Mouse (Mus musculus) lung, postnatal 4 days (tissue): ENCODE measurements around the gene B4galt7.
A peak's percentile ranks its signal among the peaks of the same experiment; 100 is the strongest.
"Not testable (repeated sequence)": the region's sequence is repeated elsewhere in the genome, so short reads cannot be mapped to it uniquely, and the experiment has no call there.

ENCODE experiments used
- DNase-seq, 2 experiments: peaks; one replicate each; pipeline ENCODE4 v3.0.0; 2021

Gene B4galt7

DNA sequence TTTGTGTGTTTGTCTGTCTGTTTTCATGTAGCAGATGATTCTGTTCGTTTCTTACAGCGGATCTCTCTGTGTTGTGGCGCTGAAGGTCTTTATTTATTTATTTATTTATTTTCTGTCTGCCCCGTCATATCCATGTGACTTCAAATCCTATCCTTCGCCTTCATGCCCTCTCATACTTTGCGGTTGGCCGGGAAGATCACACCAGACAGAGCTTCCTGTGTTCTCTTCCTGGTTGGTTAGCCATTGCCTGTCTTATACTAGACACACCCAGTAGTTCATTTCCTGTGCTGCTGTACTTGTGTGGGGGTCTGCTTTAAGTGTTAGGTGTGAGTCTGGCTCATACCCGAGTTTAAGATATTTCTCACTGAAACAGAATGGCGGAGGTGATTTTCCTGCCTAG is 961 bp downstream of the B4galt7 start:
- peak; percentile 23 to 51 for DNase-seq

DNA sequence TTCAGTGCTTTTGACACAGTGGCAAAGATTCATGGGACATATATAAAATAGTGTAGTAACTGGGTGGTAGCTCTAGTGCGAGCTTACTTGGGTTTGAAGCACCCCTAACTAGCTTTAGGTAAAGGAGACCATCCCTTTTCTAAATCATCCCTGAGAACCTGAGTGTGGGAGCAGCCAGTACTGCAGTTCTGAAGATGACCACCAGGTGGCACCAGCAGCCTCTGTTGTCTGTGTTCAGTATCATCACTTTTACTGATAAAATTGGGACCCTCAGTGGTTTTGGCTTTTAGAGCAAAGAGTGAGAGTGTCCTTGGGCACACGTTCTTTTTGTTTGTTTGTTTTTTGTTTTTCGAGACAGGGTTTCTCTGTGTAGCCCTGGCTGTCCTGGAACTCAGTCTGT is 1.9 kb downstream of the B4galt7 start:
- DNase-seq = peak; percentile 70 to 86

DNA sequence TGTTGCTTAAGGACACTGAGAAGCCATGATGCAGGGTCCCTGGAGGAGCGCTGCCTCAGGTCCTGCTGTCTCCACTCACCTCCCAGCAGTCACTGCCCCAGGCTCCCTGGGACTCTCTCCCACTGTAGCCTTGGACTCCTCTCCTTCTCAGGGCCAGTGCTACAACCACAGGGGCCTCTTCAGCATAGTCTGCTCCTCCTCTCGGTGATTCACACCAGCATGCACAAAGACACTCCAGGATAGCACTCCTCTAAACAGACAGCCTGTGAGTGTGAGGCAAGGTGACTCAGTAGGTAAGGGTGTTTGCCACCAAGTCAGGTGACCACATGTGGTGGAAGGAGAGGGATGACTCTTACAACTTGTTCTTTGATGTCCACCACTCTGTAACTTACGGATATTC is 4.9 kb downstream of the B4galt7 start:
- no peak for DNase-seq

DNA sequence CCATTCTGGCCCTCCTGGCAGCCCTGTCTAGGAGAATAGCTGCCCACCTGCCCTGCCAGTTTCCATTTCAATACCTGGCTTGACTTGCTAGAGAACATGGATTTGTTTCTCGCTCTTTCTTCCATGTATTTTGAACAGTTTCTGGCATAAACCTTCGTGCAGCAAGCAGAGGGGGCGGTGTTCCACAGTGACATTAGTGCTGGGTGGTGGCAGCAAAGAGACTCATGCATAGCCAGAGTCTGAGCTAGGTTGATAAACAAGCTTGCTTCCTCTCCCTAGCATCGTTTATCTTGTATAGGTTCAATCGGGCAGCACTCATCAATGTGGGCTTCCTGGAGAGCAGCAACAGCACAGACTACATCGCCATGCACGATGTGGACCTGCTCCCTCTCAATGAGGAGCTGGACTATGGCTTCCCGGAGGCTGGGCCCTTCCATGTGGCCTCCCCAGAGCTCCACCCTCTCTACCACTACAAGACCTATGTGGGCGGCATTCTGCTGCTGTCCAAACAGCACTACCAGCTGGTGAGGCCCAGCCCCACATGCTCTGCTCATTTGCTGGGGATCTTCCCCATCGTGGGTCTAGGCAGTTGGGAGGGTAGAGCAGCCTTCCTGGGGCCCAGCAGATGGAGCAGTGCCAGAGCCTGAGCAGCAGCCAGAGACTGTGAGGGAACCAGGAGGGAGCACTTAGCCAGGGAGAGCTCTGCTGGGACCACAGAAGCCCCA is 7.4 kb downstream of the B4galt7 start:
- DNase-seq = no peak

DNA sequence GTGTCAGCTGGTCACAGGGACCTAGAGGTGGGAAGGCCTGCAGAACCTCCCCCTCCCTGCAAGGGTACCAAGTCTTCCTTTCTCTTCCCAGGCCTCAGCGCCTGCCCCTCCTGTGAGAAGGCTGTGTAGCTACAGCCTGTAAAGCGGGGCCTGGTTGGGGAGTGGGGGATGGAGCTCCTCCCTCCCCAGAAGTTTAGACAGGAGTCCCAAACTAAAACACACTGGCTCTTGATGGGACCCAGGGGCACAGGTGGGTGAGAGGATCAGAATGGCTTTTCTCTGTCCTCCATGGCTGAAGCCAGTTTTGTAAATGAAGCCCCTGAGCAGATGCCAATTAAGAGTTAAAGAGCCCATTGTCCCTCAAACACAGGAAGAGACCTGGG is 7.9 kb downstream of the B4galt7 start:
- DNase-seq = no peak

DNA sequence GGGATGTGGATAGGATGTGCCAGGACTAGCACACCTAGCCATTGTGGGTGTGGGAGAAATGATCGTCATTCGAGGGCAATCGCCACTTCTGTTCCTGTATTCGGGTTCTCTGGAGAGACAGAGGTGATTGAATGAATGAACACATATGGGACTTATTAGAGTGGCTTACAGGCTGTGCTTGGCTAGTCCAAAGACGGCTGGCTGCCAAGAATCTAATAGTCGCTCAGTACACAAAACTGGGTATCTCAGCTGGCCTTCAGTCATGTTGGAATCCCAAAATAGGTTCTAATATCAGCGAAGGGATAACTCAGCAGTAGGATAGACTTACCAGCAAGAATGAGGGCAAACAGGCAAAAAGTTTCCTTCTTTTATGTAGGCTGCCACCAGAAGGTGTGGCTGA is 12.3 kb downstream of the B4galt7 start:
- DNase-seq = no peak

DNA sequence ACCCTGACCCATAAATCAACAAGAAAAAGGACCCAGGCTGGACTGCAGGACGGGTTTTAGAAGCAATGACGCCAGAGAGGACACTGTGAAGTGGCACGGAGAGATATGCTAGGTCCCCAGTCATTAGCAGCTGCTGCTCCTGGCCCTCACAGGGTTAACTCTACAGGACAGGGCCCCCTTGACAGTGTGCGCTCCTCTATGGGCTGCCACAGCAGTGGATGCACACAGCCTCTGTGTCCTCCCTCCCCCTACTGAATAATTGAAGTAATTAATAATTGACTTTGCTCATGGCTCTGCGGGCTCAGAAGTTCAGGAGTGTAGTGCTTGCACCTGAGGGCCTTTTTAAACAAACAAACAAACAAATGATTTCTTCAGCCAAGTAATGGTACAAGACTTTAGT is 13.8 kb downstream of the B4galt7 start:
- no peak for DNase-seq

DNA sequence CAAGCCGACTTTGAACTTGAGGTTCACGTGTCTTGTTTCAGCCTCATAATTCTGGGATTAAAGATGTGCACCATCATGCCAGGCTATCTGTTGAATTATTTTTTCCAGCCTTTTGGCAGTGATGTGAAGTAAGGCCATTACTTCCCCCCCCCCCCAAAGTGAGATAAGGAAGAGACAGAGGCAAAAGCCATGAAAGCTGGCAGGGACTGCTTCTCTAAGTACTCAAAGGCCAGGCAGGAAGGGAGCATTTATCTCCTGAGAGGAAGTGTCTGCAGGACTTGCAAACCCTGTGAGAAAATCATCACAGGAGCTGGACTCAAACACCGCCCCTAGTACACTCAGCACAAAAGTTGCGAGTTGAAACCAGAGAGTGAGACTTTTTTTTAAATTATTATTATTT is 19.6 kb downstream of the B4galt7 start:
- DNase-seq = no peak

DNA sequence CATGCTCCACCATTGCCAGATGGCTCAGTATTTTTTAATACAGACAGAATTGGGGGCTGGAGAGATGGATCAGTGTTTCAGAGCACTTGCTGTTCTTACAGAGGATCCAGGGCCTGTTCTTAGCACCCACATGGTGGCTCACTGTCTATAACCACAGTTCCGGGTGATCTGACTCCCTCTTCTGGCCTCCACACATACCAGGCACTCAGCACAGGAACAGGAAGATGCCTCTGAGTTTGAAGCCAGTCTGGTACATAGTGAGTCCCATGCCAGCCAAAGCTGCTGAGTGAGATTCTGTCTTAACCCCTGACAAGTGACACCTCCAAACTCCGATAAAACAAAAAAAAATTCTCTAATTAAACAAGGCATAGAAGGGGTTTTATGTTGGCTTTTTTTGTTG is 20.6 kb downstream of the B4galt7 start:
- no peak for DNase-seq

DNA sequence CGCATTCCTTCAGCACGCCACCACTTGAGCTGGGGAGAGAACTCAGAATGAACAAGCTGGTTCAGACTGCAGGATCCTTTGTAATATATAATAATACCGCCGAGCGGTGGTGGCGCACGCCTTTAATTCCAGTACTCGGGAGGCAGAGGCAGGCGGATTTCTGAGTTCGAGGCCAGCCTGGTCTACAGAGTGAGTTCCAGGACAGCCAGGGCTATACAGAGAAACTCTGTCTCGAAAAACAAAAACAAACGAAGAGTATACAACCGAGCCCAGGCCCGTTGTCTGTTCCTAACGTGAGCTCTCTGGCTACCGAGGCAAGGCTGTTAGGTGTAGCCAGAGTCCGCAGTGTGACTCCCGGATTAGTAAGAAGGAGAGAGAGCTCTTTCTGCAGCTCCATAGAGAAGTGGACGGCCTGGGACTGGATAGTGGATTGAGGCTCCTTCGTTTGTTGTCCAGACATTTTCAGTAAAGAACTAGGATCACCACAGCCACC is 22.5 kb downstream of the B4galt7 start:
- DNase-seq = not testable (repeated sequence)

DNA sequence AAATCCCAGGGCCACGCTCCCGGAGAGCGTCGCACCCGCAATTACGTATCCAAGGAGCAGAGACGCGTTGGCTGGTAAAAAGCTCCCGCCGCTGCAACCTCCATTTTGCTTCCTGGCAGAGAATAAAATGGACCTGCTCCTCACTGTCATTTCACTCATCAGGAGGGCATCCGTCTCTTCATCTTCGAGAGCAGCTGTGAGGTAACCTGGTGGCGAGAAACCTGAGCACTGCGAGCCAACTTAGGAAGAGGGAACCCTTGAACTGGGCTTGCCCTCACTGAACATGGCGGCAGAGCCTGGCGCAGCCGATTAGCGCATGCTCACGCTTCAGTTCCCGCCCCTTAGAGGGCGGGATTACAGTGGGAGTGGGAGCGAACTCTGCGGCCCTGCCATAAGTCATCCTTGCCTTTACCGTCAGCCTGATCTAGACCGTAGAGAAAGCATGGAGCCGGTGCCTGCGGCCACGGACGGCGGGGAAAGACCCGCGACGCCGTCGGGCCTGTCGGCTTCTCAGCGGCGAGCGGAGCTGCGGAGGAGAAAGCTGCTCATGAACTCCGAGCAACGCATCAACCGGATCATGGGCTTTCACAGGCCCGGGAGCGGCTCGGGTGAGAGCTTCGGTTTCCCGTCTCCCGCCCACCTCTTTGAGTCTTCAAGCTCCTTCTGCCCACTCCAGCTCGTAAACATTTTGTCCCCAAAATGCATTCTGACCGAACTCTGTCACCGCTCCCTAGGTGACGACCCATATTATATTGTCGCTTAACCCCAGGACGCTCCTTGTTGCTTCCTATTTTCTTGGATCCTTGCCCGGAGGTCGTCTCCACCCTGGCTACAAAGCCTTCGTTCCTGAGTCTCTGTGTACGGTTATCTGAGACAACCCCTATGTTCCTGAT is 23.2 kb downstream of the B4galt7 start, which contains the start of gene Caml:
TSS of gene Caml (plus strand) at position 357 of the 893 bp plus-strand sequence.
- DNase-seq = peak; percentile 91 to 93

DNA sequence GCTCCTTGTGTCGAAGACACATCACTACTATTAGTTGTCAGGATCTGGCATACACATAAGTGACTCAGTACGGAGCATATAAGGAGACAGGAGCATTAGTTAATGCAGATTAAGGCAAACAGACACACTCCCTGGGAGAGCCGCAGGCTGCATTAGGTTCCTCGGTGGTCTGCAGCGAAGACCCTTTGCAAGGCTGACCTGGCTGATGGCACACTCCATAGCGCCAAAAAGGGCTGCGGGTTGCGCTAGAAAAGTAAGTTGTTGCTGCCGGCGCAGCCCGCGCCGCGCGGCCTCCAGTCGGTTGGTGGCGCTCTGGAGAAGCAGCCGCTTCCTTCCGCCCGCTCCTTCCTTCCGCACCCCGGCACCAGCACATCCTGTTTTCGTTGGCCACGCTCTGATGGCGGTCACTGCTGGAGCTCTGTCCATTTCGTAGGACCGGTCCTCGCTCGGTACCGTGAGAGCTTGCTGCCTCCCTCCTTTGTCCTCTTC is 35.0 kb downstream of the B4galt7 start, which contains the start of gene Ddx46:
TSS of gene Ddx46 (plus strand) at position 389 of the 489 bp plus-strand sequence.
- peak; percentile 93 for DNase-seq

DNA sequence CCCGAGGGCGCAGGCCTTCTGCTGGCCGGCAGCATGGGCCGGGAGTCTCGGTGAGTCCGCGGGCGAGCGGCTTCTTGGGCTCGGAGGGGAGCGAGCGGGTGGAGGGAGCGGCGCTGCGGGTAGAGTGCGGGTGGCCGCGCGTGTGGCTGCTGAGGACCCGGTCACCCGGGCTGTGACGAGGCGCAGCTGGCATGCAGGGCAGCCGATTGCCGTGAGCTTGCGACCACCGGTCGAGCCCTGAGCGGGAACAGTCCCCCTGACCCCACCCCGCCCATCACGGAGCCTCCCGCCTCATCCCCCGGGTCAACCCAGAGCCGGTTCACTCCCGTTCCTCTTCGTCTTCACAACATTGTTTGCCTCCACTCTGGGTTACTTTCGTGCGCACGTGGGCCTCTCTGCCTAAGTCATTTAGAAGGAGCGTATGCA is 35.5 kb downstream of the B4galt7 start:
- DNase-seq = no peak

DNA sequence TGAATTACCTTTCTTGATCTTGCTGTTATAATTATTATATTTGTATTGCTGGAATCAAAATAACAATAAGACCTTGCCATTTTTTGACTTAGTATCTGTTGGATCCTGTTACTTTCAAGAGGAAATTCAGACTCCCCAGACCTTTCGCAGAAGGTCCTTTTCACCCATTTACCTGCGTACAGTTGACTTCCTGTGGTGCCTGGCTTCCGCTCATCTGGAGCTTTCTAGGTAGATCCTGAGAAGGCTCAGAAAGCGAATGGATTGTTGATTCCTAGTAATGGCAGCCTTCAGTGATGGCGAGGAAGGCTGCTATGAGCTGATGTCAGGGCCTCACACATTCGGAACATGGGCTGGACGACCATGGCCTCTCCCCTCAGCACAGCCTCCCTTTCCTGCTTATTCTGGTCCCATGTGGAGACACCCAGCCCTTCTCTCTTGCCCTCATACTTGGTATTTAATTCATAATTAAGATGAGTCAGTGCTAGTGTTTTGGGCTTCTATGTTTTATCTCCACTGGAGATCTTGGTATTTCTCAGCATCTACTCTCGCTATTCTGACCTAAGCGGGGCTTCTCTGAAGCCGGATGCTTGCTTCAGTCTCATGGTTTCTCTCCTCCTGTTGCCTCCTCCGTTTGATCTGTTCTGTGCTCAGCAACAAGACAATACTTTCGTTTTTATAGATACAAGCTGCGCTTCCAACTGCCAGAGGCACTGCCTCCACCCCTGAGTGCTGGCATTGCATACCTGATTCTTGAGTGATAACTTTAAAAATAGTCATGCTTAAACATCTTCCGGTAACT is 36.7 kb downstream of the B4galt7 start:
- no peak for DNase-seq

DNA sequence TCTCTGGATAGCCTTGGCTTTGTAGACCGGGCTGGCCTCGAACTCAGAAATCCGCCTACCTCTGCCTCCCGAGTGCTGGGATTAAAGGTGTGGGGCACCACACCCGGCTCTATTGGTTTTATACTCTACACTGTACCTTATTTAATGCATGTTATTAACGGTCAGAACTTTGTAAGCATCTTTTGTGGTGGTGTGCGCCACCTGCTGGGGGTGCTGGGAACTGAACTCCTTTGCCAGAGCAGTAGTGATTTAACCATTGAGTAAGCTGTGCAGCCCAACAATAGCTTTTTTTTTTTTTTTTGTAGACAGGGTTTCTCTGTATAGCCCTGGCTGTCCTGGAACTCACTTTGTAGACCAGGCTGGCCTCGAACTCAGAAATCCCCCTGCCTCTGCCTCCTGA is 40.8 kb downstream of the B4galt7 start:
- peak; percentile 75 to 85 for DNase-seq

DNA sequence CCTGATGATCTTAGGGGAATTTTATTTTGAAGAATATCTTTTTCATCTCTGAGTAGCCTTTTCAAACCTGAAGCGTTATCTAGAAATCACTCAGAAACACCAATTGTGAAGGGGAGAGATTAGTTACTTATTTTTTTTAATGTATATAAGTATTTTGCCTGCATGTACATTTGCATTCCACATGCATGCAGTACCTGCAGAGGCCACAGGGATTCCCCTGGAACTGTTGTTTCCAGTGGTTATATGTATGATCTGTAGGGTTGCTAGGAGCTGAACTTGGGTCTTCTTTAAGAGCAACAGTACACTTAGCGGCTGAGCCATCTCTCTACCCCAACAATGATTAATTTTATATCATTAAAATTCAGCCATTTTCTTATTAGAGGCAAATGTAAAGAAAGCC is 44.8 kb downstream of the B4galt7 start:
- peak in 1 of 2 experiments; percentile 49 for DNase-seq

DNA sequence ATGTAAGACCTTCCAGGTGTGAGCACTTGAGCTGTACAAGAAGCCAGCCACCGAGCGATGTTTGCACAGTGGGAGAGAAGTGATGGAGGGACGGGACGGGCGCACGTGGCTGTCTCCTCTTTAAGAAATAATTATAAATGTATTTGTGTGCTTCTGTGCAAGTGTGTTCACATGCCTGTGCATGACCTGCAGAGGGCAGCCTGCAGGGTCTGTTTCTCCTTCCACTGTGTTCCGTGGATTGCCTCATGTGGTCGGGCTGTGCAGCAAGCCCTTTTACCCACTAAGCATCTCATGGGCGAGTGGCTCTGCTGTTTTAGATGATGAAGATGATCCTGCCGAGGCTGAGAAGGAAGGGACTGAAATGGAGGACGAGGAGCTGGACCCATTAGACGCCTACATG is 50.4 kb downstream of the B4galt7 start:
- peak in 1 of 2 experiments; percentile 29 for DNase-seq

DNA sequence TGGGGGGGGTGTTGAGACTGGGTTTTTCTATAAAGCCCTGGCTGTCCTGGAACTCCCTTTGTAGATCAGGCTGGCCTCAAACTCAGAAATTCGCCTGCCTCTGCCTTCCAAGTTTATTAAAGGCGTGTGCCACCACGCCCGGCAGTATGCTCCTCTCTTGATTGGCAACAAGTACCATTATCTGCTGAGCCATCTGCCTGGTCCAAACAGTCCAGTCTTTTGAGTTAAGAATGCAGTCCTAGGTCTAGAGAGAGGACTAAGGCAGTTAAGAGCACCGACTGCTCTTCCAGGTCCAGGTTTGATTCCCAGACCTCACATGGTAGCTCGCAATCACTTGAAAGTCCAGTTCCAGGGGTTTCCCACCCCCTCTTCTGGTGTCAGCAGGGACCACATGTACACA is 51.3 kb downstream of the B4galt7 start:
- DNase-seq = no peak
